Mouse (Mus musculus) testis, adult 2 months (tissue): ENCODE measurements around the gene Ank3.

ENCODE experiments used
- CTCF ChIP-seq: fragments of 200-500 bp; IDR thresholded peaks from 2 replicates; pipeline ENCODE4 v1.5.1; 2012; ENCODE audit warnings: low read depth, mild to moderate bottlenecking, inconsistent platforms, low read length, moderate library complexity; ENCODE audit not compliant: control insufficient read depth, insufficient read depth, insufficient replicate concordance
- POLR2A ChIP-seq: fragments of 200-500 bp; IDR thresholded peaks from 2 replicates; pipeline ENCODE4 v1.6.1; 2012; ENCODE audit warnings: low read depth, mild to moderate bottlenecking, inconsistent platforms, low read length, moderate library complexity; ENCODE audit not compliant: control insufficient read depth

- no peak for TF ChIP-seq CTCF
- no peak for TF ChIP-seq POLR2A
Observed at GRCm38 (mm10) chr10:69701226-69701625, 302.7 kb downstream of the Ank3 start.
